Mouse (Mus musculus): ENCODE data around the gene Cnn1. TPM values are rescaled to one million over a fixed set of nuclear protein-coding genes. Genes with fewer than 3 reads are reported as not detected.

Cnn1 gene
- 1.00 and 1.6 TPM in 2 replicates for polyA plus RNA-seq (2012; rRNA removed)

GRCm38 (mm10) chr9:22098993-22099696, at the start of gene Cnn1:
Gene Cnn1, plus strand, starts transcription at chr9:22099216.

DNA sequence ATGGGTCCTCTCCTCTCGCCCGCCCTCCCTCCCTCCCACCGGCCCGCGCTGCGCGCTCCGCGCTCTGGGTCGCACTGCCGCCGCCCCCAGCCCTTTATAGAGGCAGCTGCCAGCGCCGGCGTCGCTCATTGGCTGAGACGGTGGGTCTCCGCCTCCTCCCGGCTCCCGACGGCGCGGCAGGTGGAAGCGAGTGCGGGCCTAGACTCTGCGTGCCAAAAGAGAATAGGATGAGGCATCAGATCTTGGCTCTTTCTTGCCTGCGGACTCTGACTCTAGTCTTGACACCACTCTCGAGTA, 47.1 kb upstream of the Cnn1 start, which contains the start of gene Elavl3:
Gene Elavl3, minus strand, starts transcription at position 66 of the 297 bp plus-strand sequence.

DNA sequence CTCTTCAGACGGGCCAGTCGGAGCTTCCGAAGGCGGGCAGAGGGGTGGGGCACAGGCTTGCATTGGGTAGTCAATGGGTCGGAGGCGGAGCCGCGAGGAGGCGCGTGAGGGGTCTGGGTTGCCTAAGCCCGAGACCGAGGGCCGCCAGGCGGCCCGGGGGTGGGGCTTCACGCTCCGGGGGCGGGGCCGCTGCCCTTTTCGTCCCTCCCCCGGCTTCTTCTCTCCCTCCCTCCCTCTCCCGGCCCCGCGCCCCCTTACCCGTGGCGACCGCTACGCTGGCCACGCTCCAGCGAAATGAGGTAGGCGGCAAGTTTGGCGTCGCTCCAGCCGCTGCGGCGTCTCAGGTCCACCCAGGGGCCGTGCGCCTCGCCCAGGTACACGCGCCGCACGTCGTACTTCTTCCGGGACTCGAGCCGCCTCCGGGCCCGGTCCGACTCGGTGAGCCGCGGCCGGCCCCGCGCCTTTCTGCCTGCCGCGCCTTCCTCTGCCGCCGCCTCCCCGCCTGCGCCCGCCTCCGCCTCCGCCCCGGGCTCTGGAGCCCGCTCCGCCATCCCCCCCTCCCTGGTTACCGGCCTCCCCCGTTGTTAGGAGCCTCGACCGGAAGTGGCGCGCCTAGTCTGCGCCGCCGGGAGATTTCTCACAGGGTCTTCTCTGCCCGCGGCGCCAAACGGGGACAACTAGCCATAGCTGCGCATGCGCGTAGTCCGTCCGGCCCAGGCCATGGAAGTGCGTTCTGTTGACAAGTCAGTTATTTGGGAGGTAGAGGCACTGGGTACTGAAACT, 28.0 kb upstream of the Cnn1 start, which contains the start of the genes Gm49318 and Zfp653:
Gene Gm49318, minus strand, starts transcription at position 469 of the 783 bp plus-strand sequence.
Gene Zfp653, minus strand, starts transcription at position 586 of the 783 bp plus-strand sequence.

GRCm38 (mm10) chr9:22085022-22085834, 13.8 kb upstream of the Cnn1 start, which contains the start of gene Ecsit:
Gene Ecsit, minus strand, starts transcription at chr9:22085438.

GRCm38 (mm10) chr9:22116740-22117426, 17.9 kb downstream of the Cnn1 start, which contains the start of gene Elof1:
Gene Elof1, minus strand, starts transcription at chr9:22117172.

GRCm38 (mm10) chr9:22135644-22136390, 36.8 kb downstream of the Cnn1 start, which contains the start of gene Acp5:
Gene Acp5, minus strand, starts transcription at chr9:22135711.

DNA sequence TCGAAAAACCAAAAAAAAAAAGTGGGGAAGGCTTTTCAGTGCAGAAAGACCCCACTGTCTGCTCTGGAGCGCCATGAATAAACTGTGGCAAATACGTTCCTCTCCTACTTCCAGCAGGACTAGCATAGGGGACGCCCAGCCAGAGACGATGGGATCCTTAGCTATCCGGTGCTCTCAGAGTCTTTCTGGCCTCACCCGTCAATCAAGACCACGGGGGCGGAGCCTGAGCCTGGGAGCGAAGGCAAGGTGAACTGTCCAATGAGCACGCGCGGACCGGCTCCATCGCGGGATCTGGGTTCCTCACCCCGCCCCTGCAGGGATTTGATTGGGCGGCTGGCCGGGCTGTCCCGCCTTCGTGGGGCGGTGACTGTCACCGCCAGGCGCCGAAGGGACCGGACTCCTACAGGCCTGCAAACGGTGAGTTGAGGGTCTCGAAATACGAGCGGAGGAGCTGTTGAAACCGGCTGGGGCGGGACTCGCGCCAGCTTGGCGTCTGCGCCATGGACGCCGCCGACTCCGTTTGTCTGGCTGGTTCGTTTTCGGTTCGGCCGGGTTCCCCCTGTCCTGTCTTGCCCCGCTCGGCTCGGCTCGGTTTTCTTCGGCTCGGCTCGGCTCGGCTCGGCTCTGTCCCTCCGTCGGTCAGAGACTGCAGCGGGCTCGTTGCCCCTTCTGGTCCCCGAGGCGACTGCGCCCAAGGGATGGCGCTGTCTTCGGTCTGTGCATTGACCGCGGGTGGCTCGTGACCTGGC, 57.7 kb downstream of the Cnn1 start, which contains the start of gene Pigyl:
Gene Pigyl, plus strand, starts transcription at position 350 of the 749 bp plus-strand sequence.

Other genes with a start within 250 kb of the Cnn1 start
- 58.6 and 72.8 TPM in 2 replicates for gene Dock6, start 246.6 kb upstream of the Cnn1 start, polyA plus RNA-seq (2012; rRNA removed)
- gene Rab3d, start 181.0 kb upstream of the Cnn1 start, polyA plus RNA-seq (2012; rRNA removed) = 25.1 and 27.4 TPM in 2 replicates
- gene Ccdc159, start 171.7 kb upstream of the Cnn1 start, polyA plus RNA-seq (2012; rRNA removed) = 18.0 and 18.3 TPM in 2 replicates
- gene Tmem205, start 171.7 kb upstream of the Cnn1 start, polyA plus RNA-seq (2012; rRNA removed) = 34.2 and 39.4 TPM in 2 replicates
- 126 and 127 TPM in 2 replicates for gene Plppr2, start 162.2 kb upstream of the Cnn1 start, polyA plus RNA-seq (2012; rRNA removed)
- 9.7 and 10.7 TPM in 2 replicates for gene Swsap1, start 143.5 kb upstream of the Cnn1 start, polyA plus RNA-seq (2012; rRNA removed)
- 2.2 and 2.5 TPM in 2 replicates for gene Epor, start 135.7 kb upstream of the Cnn1 start, polyA plus RNA-seq (2012; rRNA removed)
- 2.1 and 3.7 TPM in 2 replicates for gene Rgl3, start 109.8 kb upstream of the Cnn1 start, polyA plus RNA-seq (2012; rRNA removed)
- 6.0 and 7.2 TPM in 2 replicates for gene Ccdc151, start 96.6 kb upstream of the Cnn1 start, polyA plus RNA-seq (2012; rRNA removed)
- gene Prkcsh, start 96.4 kb upstream of the Cnn1 start, polyA plus RNA-seq (2012; rRNA removed) = 114 and 135 TPM in 2 replicates
- 198 and 211 TPM in 2 replicates for gene Elavl3, start 47.2 kb upstream of the Cnn1 start, polyA plus RNA-seq (2012; rRNA removed)
- gene Gm49318, start 28.0 kb upstream of the Cnn1 start, polyA plus RNA-seq (2012; rRNA removed) = 0.14 TPM in 1 of 2 replicates, not detected in the other
- gene Zfp653, start 27.8 kb upstream of the Cnn1 start, polyA plus RNA-seq (2012; rRNA removed) = 53.1 and 55.4 TPM in 2 replicates
- gene Ecsit, start 13.8 kb upstream of the Cnn1 start, polyA plus RNA-seq (2012; rRNA removed) = 49.9 TPM in 2 replicates
- gene Elof1, start 18.0 kb downstream of the Cnn1 start, polyA plus RNA-seq (2012; rRNA removed) = 150 and 156 TPM in 2 replicates
- gene Acp5, start 36.5 kb downstream of the Cnn1 start, polyA plus RNA-seq (2012; rRNA removed) = 1.7 and 3.0 TPM in 2 replicates
- 87.3 and 87.8 TPM in 2 replicates for gene Pigyl, start 57.6 kb downstream of the Cnn1 start, polyA plus RNA-seq (2012; rRNA removed)
- 0.12 and 0.14 TPM in 2 replicates for gene Zfp872, start 88.9 kb downstream of the Cnn1 start, polyA plus RNA-seq (2012; rRNA removed)
- 7.4 and 9.4 TPM in 2 replicates for gene Zfp809, start 126.5 kb downstream of the Cnn1 start, polyA plus RNA-seq (2012; rRNA removed)
- gene Zfp599, start 160.7 kb downstream of the Cnn1 start, polyA plus RNA-seq (2012; rRNA removed) = 4.3 and 4.7 TPM in 2 replicates
- 36.5 and 41.8 TPM in 2 replicates for gene Zfp810, start 208.4 kb downstream of the Cnn1 start, polyA plus RNA-seq (2012; rRNA removed)

Measured in central nervous system, embryonic 14 days (tissue).